Mouse (Mus musculus) liver, postnatal 0 days (tissue): ENCODE results near the gene Dpyd. TPM values are rescaled to one million over a fixed set of nuclear protein-coding genes. Genes with fewer than 3 reads are reported as not detected.

Source experiments
- ATAC-seq: fragments of 200-750 bp; cut with Nextera tagmentation; 2 replicates; pipeline ENCODE4 v1.8.0; 2017; ENCODE audit warnings: mild to moderate bottlenecking, moderate library complexity
- DNase-seq: peaks from one replicate; pipeline ENCODE4 v3.0.0-alpha.2; 2016
- H3K27ac ChIP-seq: fragments of 300-500 bp; sonication (generic); 2 replicates; pipeline ENCODE4 v1.5.1; 2014; ENCODE audit warnings: antibody characterized with exemption, moderate library complexity, mild to moderate bottlenecking, low read depth
- H3K27me3 ChIP-seq: fragments of 300-500 bp; sonication (generic); 2 replicates; pipeline ENCODE4 v1.6.1; 2014; ENCODE audit warnings: low read length, control low read depth, mixed read lengths; ENCODE audit not compliant: insufficient read depth
- H3K36me3 ChIP-seq: fragments of 300-500 bp; sonication (generic); replicated peaks from 2 replicates; pipeline ENCODE4 v1.6.1; 2014; ENCODE audit warnings: mild to moderate bottlenecking, control low read depth, low read length, moderate library complexity, mixed read lengths; ENCODE audit not compliant: insufficient read depth
- H3K4me1 ChIP-seq: fragments of 300-500 bp; sonication (generic); 2 replicates; pipeline ENCODE4 v1.6.1; 2014; ENCODE audit warnings: antibody characterized with exemption, mild to moderate bottlenecking, control low read depth; ENCODE audit not compliant: insufficient read depth
- H3K4me2 ChIP-seq: fragments of 300-500 bp; sonication (generic); 2 replicates; pipeline ENCODE4 v1.6.1; 2014; ENCODE audit warnings: low read depth, mild to moderate bottlenecking, low read length, moderate library complexity, mixed read lengths
- H3K4me3 ChIP-seq: fragments of 300-500 bp; sonication (generic); 2 replicates; pipeline ENCODE4 v1.5.1; 2014; ENCODE audit warnings: low read depth, low read length
- H3K9ac ChIP-seq: fragments of 300-500 bp; sonication (generic); replicated peaks from 2 replicates; pipeline ENCODE4 v1.6.1; 2014; ENCODE audit warnings: mild to moderate bottlenecking, moderate library complexity
- H3K9me3 ChIP-seq: fragments of 300-500 bp; sonication (generic); 2 replicates; pipeline ENCODE4 v1.6.1; 2016; ENCODE audit warnings: mild to moderate bottlenecking, control low read depth, low read length, mixed read lengths
- CTCF ChIP-seq: sonication (generic); IDR thresholded peaks from 2 replicates; pipeline ENCODE4 v1.5.1; 2016; ENCODE audit warnings: antibody characterized with exemption, low read depth
- EP300 ChIP-seq: IDR thresholded peaks from 2 replicates; pipeline ENCODE4 v1.6.1; 2016; ENCODE audit warnings: antibody characterized with exemption, low read depth, mild to moderate bottlenecking
- WGBS: fragments of 180-500 bp; shearing (Covaris S2); extraction: QIAGEN DNeasy Blood & Tissue Kit; methylation state at CpG from one replicate; pipeline ENCODE4 v1.1.7; 2014; ENCODE audit not compliant: insufficient replicate concordance; 5-methylcytosine and 5-hydroxymethylcytosine counted together
- polyA plus RNA-seq: library from polyadenylated mRNA; unstranded; fragments of >200 nt; fragmentation: Nextera tagmentation; extraction: Ambion mirVana; gene quantifications from 2 replicates; pipeline ENCODE4 v1.2.1, GENCODE M21; 2015

The Dpyd gene
- polyA plus RNA-seq, 1 experiment from 2014 or later = 38.5 TPM

DNA sequence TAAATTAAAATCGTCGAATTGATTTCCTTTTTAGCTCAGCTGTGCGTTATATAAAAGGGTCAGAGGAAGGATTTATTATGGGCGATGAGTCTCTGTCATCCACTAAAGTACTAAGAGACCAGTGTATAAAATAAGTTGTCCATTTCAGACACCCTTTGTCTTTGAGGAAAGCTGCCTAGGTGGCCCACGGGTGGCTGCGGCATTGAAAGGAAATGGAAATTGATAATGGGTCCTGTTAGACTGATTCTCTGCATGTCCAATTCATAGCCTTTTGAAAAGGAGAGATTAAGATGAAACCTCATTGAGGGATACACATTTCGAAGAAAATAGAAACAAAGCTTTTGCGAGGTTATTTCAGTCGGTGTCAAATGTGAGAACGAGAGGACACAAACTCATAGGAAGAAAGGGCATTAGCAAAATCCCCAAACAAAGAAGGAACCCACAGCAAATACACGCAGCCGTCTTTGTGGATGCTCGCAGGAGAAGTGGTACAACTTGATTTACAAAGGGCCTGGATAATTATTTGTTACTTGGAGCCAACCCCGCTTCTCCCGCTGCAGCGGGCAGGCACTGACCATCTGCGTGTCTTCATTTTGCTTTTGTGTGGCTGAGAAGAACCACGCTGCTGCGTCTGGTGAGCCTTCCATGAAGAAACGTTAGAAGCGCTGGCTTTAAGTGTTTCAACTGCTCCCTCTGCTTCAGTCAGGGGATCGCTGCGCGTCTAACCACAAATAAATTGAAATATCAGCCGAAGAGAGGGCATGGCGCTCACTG is 825.6 kb downstream of the Dpyd start:
- ATAC-seq (no peak), DNase-seq (no peak)
- Histone ChIP-seq H3K27ac (no peak overlapping the region), H3K9me3 (no peaks in the 10 kb centered on the region), H3K36me3 (no peaks in the 10 kb centered on the region), H3K9ac (no peak overlapping the region), H3K4me1 (no peaks in the 10 kb centered on the region), H3K4me3 (no peak overlapping the region), H3K27me3 (no peaks in the 10 kb centered on the region), H3K4me2 (no peak overlapping the region)
- WGBS = 81% methylated on average over 26 of the region's 26 CpGs
- no peak for TF ChIP-seq EP300

- TF ChIP-seq EP300 = no peak
- no peak for TF ChIP-seq CTCF
- Histone ChIP-seq H3K9ac (no peak overlapping the region), H3K27me3 (no peaks in the 10 kb centered on the region), H3K4me3 (no peak overlapping the region), H3K9me3 (no peaks in the 10 kb centered on the region), H3K4me2 (no peak overlapping the region), H3K36me3 (no peaks in the 10 kb centered on the region), H3K4me1 (no peaks in the 10 kb centered on the region), H3K27ac (no peak overlapping the region)
- no peak for DNase-seq
- WGBS = 55% methylated on average over 5 of the region's 5 CpGs
- ATAC-seq = no peak
Measured at GRCm38 (mm10) chr3:119397205-119397604, 835.3 kb downstream of the Dpyd start.

DNA sequence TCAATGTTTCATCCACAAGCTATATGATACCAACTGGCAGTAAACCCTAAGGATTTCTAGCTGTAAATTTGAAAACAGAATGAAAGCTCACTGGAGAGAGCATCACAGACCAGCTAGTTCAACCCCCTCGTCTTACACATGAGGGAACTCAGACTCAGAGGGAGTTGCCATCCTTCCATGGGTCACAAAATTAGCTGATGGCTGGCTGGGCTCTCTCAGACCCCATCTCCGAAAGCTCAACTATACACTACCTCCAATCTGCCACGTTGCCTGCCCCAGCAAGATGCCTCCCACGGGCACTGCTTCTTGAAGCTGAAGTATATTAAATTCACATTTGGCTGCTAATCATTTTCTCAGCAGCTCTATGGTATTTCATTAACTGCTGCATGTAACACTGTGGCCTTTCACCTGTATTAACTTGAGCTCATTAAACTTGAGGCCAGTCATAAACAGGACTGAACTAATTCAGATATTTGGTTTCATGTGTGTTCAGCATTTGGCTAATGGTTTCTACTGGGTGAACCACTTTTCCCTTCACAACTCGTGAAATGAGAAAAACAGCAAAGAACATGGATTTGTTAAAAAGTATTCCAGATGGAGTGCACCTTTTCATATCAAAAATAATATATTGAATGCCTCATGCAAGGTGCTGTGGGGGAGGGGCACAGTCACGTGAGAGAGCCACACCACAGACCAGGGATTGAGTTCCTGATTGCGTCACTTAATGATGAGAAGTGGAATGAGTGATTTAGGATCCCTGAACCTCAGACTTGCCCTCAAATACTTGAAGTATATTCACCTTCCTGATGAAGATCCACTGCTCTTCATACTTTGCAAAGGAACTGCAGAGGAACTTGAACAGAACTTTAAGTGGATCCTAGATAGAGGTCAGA is 841.2 kb downstream of the Dpyd start:
- Histone ChIP-seq H3K36me3 (no peaks in the 10 kb centered on the region), H3K9me3 (no peaks in the 10 kb centered on the region), H3K4me2 (no peak overlapping the region), H3K4me3 (no peak overlapping the region), H3K4me1 (no peaks in the 10 kb centered on the region), H3K27me3 (no peaks in the 10 kb centered on the region), H3K9ac (no peak overlapping the region), H3K27ac (no peak overlapping the region)
- DNase-seq (no peak), ATAC-seq (no peak)
- WGBS = 59% methylated on average over 7 of the region's 7 CpGs
- no peak for TF ChIP-seq CTCF
- TF ChIP-seq EP300 = no peak

GRCm38 (mm10) chr3:119419087-119419709 is 857.3 kb downstream of the Dpyd start:
- ATAC-seq = no peak
- no peak for DNase-seq
- Histone ChIP-seq H3K9ac (no peak overlapping the region), H3K9me3 (no peaks in the 10 kb centered on the region), H3K27me3 (no peaks in the 10 kb centered on the region), H3K36me3 (no peaks in the 10 kb centered on the region), H3K27ac (no peak overlapping the region), H3K4me1 (no peaks in the 10 kb centered on the region), H3K4me2 (no peak overlapping the region), H3K4me3 (no peak overlapping the region)
- 72% methylated on average over 9 of the region's 9 CpGs for WGBS
- no peak for TF ChIP-seq CTCF
- no peak for TF ChIP-seq EP300

DNA sequence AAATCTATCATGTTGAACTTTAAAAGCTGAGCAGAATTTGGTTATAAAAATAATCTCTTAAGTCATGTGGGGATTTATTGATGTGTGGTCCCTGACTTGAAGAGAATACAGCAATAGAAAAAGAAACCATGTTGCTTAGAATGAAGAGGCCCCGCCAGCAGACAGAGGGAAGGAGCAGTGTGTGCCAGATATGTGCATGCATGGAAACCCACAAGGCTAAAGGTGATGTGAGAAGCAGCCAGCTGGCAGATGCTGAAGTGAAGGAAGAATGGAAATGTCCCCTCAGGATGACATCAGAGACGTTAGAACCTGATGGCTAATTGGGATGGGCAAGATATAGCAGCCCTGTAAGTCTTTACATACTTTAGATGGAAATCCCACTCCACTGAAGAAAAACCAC is 857.8 kb downstream of the Dpyd start:
- Histone ChIP-seq H3K4me1 (no peaks in the 10 kb centered on the region), H3K27me3 (no peaks in the 10 kb centered on the region), H3K4me2 (no peak overlapping the region), H3K27ac (no peak overlapping the region), H3K4me3 (no peak overlapping the region), H3K36me3 (no peaks in the 10 kb centered on the region), H3K9ac (no peak overlapping the region), H3K9me3 (no peaks in the 10 kb centered on the region)
- DNase-seq (no peak), ATAC-seq (no peak)
- 62% methylated on average over 2 of the region's 2 CpGs for WGBS
- TF ChIP-seq CTCF = no peak
- no peak for TF ChIP-seq EP300

- Histone ChIP-seq H3K27me3 (no peaks in the 10 kb centered on the region), H3K9ac (no peak overlapping the region), H3K4me2 (no peak overlapping the region), H3K4me1 (no peaks in the 10 kb centered on the region), H3K36me3 (no peaks in the 10 kb centered on the region), H3K4me3 (no peak overlapping the region), H3K27ac (no peak overlapping the region), H3K9me3 (no peaks in the 10 kb centered on the region)
- no peak for ATAC-seq
- TF ChIP-seq CTCF = no peak
- no peak for DNase-seq
- WGBS = 78% methylated on average over 8 of the region's 8 CpGs
Measured at GRCm38 (mm10) chr3:119431339-119431738, 869.4 kb downstream of the Dpyd start.
